Mouse (Mus musculus) kidney, embryonic 16.5 days (tissue): ENCODE results near the gene Avpi1. TPM values are rescaled to one million over a fixed set of nuclear protein-coding genes. Genes with fewer than 3 reads are reported as not detected.
A peak's percentile ranks its signal among the peaks of the same experiment; 100 is the strongest.

Experiments
- ATAC-seq: fragments of 200-750 bp; cut with Nextera tagmentation; 2 replicates; pipeline ENCODE4 v1.8.0; 2017; ENCODE audit warnings: moderate TSS enrichment; ENCODE audit not compliant: low FRiP score, low TSS enrichment
- H3K27ac ChIP-seq: fragments of 300-500 bp; sonication (generic); 2 replicates; pipeline ENCODE4 v1.5.1; 2014; ENCODE audit warnings: low read length
- H3K27me3 ChIP-seq: fragments of 300-500 bp; sonication (generic); 2 replicates; pipeline ENCODE4 v1.6.1; 2014; ENCODE audit warnings: low read length, control low read depth, mixed read lengths; ENCODE audit not compliant: insufficient read depth
- H3K36me3 ChIP-seq: fragments of 300-500 bp; sonication (generic); 2 replicates; pipeline ENCODE4 v1.6.1; 2014; ENCODE audit warnings: low read length, control low read depth, mixed read lengths; ENCODE audit not compliant: insufficient read depth
- H3K4me1 ChIP-seq: fragments of 300-500 bp; sonication (generic); 2 replicates; pipeline ENCODE4 v1.6.1; 2014; ENCODE audit warnings: low read length, control low read depth, mixed read lengths; ENCODE audit not compliant: insufficient read depth
- H3K4me2 ChIP-seq: fragments of 300-500 bp; sonication (generic); replicated peaks from 2 replicates; pipeline ENCODE4 v1.6.1; 2014; ENCODE audit warnings: low read depth, low read length
- H3K4me3 ChIP-seq: fragments of 300-500 bp; sonication (generic); 2 replicates; pipeline ENCODE4 v1.5.1; 2014; ENCODE audit warnings: mild to moderate bottlenecking, low read length
- H3K9ac ChIP-seq: fragments of 300-500 bp; sonication (generic); replicated peaks from 2 replicates; pipeline ENCODE4 v1.6.1; 2014; ENCODE audit warnings: low read length
- H3K9me3 ChIP-seq: fragments of 300-500 bp; sonication (generic); 2 replicates; pipeline ENCODE4 v1.6.1; 2016; ENCODE audit warnings: low read length, control low read depth
- WGBS: fragments of 180-500 bp; shearing (Covaris S2); extraction: QIAGEN DNeasy Blood & Tissue Kit; methylation state at CpG from one replicate; pipeline ENCODE4 v1.1.7; 2014; 5-methylcytosine and 5-hydroxymethylcytosine counted together
- polyA plus RNA-seq: library from polyadenylated mRNA; unstranded; fragments of >200 nt; fragmentation: Nextera tagmentation; extraction: Ambion mirVana; gene quantifications from 2 replicates; pipeline ENCODE4 v1.2.1, GENCODE M21; 2015

Gene Avpi1
- polyA plus RNA-seq, 1 experiment from 2014 or later = 30.7 TPM

- Histone ChIP-seq H3K4me1 (peaks cover 13% of the 10 kb centered on the region), H3K9ac (no peak overlapping the region), H3K27ac (no peak overlapping the region), H3K27me3 (no peaks in the 10 kb centered on the region), H3K4me3 (no peak overlapping the region), H3K36me3 (peaks cover 33% of the 10 kb centered on the region), H3K9me3 (no peaks in the 10 kb centered on the region), H3K4me2 (no peak overlapping the region)
- no peak for ATAC-seq
- 90% methylated on average over 13 of the region's 13 CpGs for WGBS
Measured at GRCm38 (mm10) chr19:42124684-42125083, 4.2 kb downstream of the Avpi1 start.

GRCm38 (mm10) chr19:42120451-42120850 lies 8.4 kb downstream of the Avpi1 start:
- Histone ChIP-seq H3K9me3 (no peaks in the 10 kb centered on the region), H3K4me1 (no peaks in the 10 kb centered on the region), H3K27me3 (no peaks in the 10 kb centered on the region), H3K4me2 (no peak overlapping the region), H3K27ac (no peak overlapping the region), H3K4me3 (no peak overlapping the region), H3K9ac (no peak overlapping the region), H3K36me3 (peaks cover 60% of the 10 kb centered on the region)
- WGBS = 91% methylated on average over 8 of the region's 8 CpGs
- ATAC-seq = no peak

DNA sequence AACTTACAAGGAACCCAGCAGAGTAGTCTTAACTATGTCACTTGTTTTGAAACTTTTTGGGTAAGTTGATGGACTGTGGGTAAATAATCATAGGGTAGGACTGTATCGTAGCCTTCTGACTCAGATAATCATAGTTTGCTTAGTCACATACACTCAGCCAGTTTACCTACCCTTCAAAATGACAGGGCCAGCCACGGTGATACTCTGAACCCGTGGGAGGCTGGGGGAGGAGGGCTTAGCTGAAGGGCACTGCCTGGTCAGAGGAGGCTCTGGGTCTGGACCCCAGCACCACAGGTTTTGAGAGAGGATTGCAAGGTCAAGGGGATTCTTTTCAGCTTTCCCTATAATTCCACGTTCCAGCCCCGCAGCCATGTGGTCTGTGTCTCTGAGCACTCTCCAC lies 10.3 kb downstream of the Avpi1 start:
- H3K4me2 ChIP-seq = no peak overlapping the region
- H3K36me3 ChIP-seq = peaks cover 61% of the 10 kb centered on the region
- H3K4me3 ChIP-seq = no peak overlapping the region
- no peaks in the 10 kb centered on the region for H3K27me3 ChIP-seq
- H3K9me3 ChIP-seq = no peaks in the 10 kb centered on the region
- H3K4me1 ChIP-seq = no peaks in the 10 kb centered on the region
- H3K27ac ChIP-seq = no peak overlapping the region
- no peak overlapping the region for H3K9ac ChIP-seq
- ATAC-seq = no peak
- WGBS = 57% methylated on average over 5 of the region's 5 CpGs

DNA sequence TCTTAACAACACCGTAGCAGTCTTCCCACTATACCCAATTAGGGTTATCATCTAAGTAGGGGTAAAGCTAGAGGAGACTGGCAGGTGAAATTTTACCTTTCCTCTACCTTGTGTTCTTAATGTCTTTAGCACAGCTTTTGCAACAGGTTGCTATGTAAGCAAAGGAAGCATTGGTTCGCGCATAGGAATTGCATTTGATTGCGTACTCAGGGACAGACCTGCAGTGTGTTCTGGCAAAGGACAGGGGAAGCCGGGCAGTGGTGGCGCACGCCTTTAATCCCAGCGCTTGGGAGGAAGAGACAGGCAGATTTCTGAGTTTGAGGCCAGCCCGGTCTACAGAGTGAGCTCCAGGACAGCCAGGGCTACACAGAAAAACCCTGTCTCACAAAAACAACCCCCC lies 10.7 kb downstream of the Avpi1 start:
- no peaks in the 10 kb centered on the region for H3K9me3 ChIP-seq
- 91% methylated on average over 9 of the region's 9 CpGs for WGBS
- H3K9ac ChIP-seq = no peak overlapping the region
- peaks cover 58% of the 10 kb centered on the region for H3K36me3 ChIP-seq
- H3K4me2 ChIP-seq = no peak overlapping the region
- H3K27me3 ChIP-seq = no peaks in the 10 kb centered on the region
- ATAC-seq = no peak
- no peaks in the 10 kb centered on the region for H3K4me1 ChIP-seq
- H3K4me3 ChIP-seq = no peak overlapping the region
- H3K27ac ChIP-seq = no peak overlapping the region

DNA sequence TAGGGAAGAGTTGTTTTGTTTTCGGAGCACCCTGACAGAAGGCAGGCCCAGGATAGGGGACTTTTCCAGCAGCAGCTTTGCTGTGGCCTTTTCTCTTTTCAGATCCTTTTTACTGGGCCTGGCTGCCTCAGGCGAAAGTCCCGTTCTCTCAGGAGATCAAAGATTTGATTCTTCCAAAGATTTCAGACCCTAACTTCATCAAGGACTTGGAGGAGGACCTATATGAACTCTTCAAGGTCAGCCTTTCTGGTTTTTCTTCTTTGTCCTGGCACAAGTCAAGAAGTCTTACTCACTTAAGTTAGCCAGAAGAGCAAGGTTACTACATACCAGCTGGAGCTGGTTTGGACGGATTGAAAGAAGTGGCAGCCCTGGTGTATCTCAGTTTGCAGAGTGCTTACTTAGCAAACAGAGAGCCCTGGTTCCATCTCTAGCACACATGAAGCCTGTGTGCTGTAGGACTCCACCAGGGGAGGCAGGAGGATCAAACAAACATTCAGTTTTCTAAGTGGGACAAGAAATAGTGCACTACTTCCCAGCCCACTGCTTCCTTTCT lies 13.0 kb downstream of the Avpi1 start:
- Histone ChIP-seq H3K36me3 (peaks cover 50% of the 10 kb centered on the region), H3K4me3 (no peak overlapping the region), H3K27me3 (no peaks in the 10 kb centered on the region), H3K4me1 (no peaks in the 10 kb centered on the region), H3K9ac (no peak overlapping the region), H3K9me3 (no peaks in the 10 kb centered on the region), H3K27ac (no peak overlapping the region), H3K4me2 (no peak overlapping the region)
- WGBS = 83% methylated on average over 4 of the region's 4 CpGs
- no peak for ATAC-seq

DNA sequence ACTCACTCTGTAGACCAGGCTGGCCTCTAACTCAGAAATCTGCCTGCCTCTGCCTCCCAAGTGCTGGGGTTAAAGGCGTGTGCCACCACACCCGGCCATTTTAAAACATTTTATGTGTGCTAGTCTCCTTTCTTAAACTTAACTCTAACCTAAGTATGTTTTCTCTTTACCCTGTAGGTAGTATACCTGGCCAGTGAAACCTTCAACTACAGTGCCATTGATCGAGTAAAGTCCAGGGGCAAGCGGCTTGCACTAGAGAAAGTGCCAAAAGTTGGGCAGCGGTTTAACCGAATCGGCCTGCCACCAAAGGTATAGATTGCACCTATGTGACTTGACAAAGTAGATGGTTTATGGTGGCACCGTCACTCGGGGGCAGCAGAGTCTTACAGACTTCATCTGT lies 24.2 kb downstream of the Avpi1 start:
- Histone ChIP-seq H3K27me3 (no peaks in the 10 kb centered on the region), H3K4me3 (no peak overlapping the region), H3K9me3 (no peaks in the 10 kb centered on the region), H3K27ac (no peak overlapping the region), H3K9ac (no peak overlapping the region), H3K4me2 (no peak overlapping the region), H3K36me3 (peaks cover 32% of the 10 kb centered on the region), H3K4me1 (no peaks in the 10 kb centered on the region)
- no peak for ATAC-seq
- 95% methylated on average over 9 of the region's 9 CpGs for WGBS

- H3K9me3 ChIP-seq = no peaks in the 10 kb centered on the region
- 85% methylated on average over 3 of the region's 3 CpGs for WGBS
Measured at GRCm38 (mm10) chr19:42099406-42099805, 29.5 kb downstream of the Avpi1 start.

GRCm38 (mm10) chr19:42090637-42091141 lies 38.2 kb downstream of the Avpi1 start:
- Histone ChIP-seq H3K4me1 (peaks cover 29% of the 10 kb centered on the region), H3K9me3 (no peaks in the 10 kb centered on the region), H3K4me2 (peak overlapping the region; percentile 69), H3K27ac (peak overlapping the region; percentile 90), H3K9ac (peak overlapping the region; percentile 88), H3K27me3 (no peaks in the 10 kb centered on the region), H3K36me3 (peaks cover 7% of the 10 kb centered on the region; the same call in 1 of the 2 replicates), H3K4me3 (peak overlapping the region; percentile 84)
- WGBS = 0% methylated on average over 42 of the region's 52 CpGs
- peak; percentile 79 for ATAC-seq

More at GRCm38 (mm10) chr19:42099406-42099805, 29.5 kb downstream of the Avpi1 start:
- H3K36me3 ChIP-seq = peaks cover 25% of the 10 kb centered on the region; the same call in 1 of the 2 replicates
- no peak overlapping the region for H3K9ac ChIP-seq
- H3K4me2 ChIP-seq = no peak overlapping the region
- no peaks in the 10 kb centered on the region for H3K27me3 ChIP-seq
- no peak for ATAC-seq
- no peaks in the 10 kb centered on the region for H3K4me1 ChIP-seq
- H3K27ac ChIP-seq = no peak overlapping the region
- H3K4me3 ChIP-seq = no peak overlapping the region

DNA sequence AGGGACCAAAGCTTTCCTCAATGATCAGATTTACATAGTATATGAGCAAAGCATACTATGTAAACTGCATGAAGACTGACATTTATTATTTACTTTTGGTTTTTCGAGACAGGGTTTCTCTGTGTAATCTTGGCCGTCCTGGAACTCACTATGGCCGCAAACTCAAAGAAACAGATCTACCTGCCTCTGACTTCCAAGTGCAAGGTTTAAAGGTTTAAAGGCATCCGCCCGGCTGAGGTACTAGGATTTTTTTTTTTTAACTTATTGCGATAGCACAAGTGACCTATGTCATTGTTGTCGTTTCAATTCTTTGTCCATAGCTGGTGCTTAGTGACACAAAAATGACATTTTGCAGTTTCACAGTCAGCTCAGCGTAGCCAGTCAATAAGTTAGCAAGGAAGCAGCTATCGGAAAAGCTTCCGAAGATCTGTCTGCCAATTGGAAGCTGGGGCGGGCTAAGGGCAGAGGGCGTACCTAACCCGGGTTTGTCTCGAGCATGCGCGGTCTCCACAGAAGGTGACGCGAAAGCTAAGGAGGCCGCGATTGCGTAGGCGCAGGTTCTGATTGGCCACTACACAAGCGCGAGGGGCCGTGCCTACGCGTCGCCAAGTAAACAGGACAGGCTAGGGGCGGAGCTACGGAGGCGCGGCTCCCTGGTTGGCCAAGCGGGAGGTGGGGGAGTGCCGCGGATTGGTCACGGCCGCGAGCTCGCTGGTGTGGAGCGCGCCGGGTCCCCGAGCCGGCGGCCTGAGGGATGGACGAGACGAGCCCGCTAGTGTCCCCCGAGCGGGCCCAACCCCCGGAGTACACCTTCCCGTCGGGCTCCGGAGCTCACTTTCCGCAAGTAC lies 38.9 kb downstream of the Avpi1 start, which contains the start of gene Pi4k2a:
Gene Pi4k2a (plus strand): TSS at position 723 of the 848 bp plus-strand sequence.
- peak within 1 kb of the TSS; percentile 84 for H3K4me3 ChIP-seq
- WGBS = under 1% methylated on average over 55 of the region's 55 CpGs
- H3K4me2 ChIP-seq = peak within 1 kb of the TSS; percentile 69
- H3K36me3 ChIP-seq = 0 out of 2 replicates have a peak, but pooled peaks cover 4% of the 10 kb centered on the region
- ATAC-seq = peak; percentile 98
- H3K27ac ChIP-seq = peak within 1 kb of the TSS; percentile 90
- no peaks in the 10 kb centered on the region for H3K9me3 ChIP-seq
- H3K4me1 ChIP-seq = peaks cover 33% of the 10 kb centered on the region
- peak within 1 kb of the TSS; percentile 88 for H3K9ac ChIP-seq
- no peaks in the 10 kb centered on the region for H3K27me3 ChIP-seq
